Mouse (Mus musculus) Muller cell, postnatal 12 days (primary cell): ENCODE measurements around the gene Fbxw8.
A peak's percentile ranks its signal among the peaks of the same experiment; 100 is the strongest.

Experiments used
- DNase-seq: peaks from one replicate; pipeline ENCODE4 v3.0.0-alpha.2; 2015; ENCODE audit errors: inconsistent ontology term

Gene Fbxw8

DNA sequence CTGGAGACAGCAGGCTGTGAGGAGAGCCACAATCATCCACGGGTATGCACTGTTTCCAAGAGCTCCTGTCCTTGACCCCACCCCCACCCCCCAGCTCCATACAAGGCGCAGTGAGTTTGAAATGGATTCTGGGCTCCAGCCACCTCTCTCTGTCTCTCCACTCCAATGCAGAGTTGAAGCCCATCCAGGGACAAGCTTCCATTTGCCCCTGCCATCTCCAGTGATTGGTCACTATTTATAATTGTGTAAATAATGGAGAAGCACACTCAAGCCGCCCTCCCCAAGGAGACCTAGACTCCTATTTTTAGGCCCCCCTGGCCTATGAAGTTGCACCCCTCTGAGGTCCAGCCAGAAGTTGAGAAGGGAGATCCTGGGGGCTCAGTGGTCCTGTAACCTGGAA is 132.2 kb downstream of the Fbxw8 start:
- no peak for DNase-seq

- DNase-seq, result no peak
Measured at GRCm38 (mm10) chr5:118019905-118020304, 135.4 kb downstream of the Fbxw8 start.

GRCm38 (mm10) chr5:118017527-118017926 is 137.7 kb downstream of the Fbxw8 start:
- DNase-seq, result no peak

DNA sequence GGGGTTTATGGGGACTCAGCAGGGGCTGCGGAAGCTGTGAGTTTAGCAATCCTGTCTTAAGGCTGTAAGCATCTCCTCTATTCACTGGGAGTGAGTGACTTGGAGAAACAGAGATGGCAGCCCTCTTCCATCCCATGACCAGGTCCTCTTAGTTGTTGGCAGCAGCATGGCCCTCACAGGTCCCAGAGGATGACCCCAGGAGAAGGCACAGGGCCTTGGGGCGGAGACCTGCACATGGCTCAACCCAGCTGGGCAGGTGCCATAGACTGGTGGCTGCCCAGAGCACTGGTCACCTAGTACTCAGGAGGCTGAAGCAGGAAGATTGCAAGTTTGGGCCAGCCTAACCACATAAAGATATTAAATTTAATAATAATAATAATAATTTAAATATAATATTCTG is 139.6 kb downstream of the Fbxw8 start:
- DNase-seq, result no peak

DNA sequence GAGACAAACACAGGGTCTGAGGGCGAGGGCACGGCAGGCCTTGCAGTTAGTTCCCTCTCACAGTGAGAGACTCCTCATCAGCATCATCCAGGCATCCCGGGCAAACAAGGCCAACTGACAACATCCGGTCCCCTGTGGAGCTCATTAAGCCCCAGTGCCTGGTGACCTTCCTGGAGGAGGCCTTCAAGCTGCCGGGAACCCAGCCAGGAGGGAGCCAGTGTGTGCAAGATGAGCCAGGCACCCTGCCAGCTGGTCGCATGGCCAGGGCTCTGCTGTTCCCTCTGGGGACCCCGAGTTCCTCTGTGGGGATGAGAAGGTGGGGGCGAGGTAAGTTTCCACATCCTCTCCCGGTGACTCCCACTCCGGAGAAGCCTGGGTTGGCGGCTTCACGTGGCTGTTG is 140.2 kb downstream of the Fbxw8 start:
- DNase-seq, result peak; percentile 86
